Mouse (Mus musculus) embryonic stem cell, embryonic (primary cell): ENCODE measurements around the gene Gstm6.

Source experiments
- CTCF ChIA-PET, 4 experiments: fragments of 300-600 bp in 2 of 4; fragments of 350-600 bp in 2 of 4; sonication (Branson Sonifier 250); formaldehyde crosslinking; loops; one replicate each; lab custom pipeline; 2022; ENCODE audit warnings: inconsistent platforms in 2 of 4; lab: Charles Lee
- POLR2A ChIA-PET, 4 experiments: fragments of 300-600 bp in 2 of 4; fragments of 350-600 bp in 2 of 4; sonication (Branson Sonifier 250); formaldehyde crosslinking; loops; one replicate each; lab custom pipeline; 2022; ENCODE audit warnings: antibody characterized with exemption in 4 of 4, inconsistent platforms in 1 of 4; lab: Charles Lee

Gene Gstm6

DNA sequence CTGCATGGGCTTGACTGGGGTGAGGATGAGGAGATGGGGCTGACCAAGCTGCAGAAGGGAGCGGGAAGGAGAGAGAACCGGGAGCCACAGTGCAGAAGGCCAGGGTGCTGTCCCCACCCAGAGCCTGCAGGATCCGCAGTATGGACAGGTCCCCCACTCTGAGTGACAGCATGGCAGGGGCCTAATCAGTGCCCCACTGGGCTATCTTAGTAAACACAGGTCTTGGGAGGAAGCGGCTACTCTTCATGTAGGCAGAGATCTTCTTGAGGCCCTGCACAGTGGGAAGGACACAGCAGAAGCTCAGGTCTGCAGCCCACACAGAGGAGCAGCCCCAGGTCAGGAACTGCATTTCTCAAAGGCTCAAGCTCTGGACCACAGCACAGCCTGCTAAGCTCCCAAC lies 20.5 kb upstream of the Gstm6 start:
- POLR2A ChIA-PET = interaction anchor here (0.7 to 4.1 kb wide), 32 partner anchors 9 to 481 kb away, joined by 3 to 41 read pairs (median 5); partner anchors contain the start of genes Gstm1 (in 2 of the 4), Gstm2 (in 2 of the 4), Gstm4 (in 2 of the 4) and Gstm6 (in 2 of the 4)
- CTCF ChIA-PET = interaction anchor here (0.6 to 1.8 kb wide), 12 partner anchors 9 to 98 kb away, joined by 3 to 7 read pairs (median 4); partner anchors contain the start of genes Gstm7 (in 2 of the 4) and Gstm6 (in 1 of the 4)

DNA sequence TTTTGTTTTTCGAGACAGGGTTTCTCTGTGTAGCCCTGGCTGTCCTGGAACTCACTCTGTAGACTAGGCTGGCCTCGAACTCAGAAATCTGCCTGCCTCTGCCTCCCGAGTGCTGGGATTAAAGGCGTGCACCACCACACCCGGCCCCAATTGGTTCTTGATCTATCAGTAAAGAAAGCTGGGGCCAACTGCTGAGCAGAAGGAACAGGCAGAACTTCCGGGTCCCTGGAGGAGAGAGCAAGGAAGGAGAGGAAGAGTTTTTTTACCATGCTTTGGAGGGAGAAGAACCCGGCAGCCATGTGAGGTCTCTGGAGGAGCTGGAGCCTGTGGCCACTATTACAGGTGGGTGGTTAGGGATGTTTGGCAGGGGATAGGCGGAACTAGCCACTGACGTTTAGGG lies 11.7 kb upstream of the Gstm6 start:
- ChIA-PET POLR2A (interaction anchor here in 3 of 4 experiments (0.7 to 5.1 kb wide), 40 partner anchors 9 to 1022 kb away, joined by 3 to 41 read pairs (median 4); partner anchors contain the start of genes Gstm1 (in 2 of the 3), Gstm4 (in 2 of the 3), Gstm6 (in 2 of the 3) and Gstm7 (in 2 of the 3)), CTCF (interaction anchor here (0.7 to 3.8 kb wide), 14 partner anchors 8 to 320 kb away, joined by 3 to 18 read pairs (median 4); partner anchors contain the start of genes Gstm6 (in 3 of the 4), Gstm1 (in 2 of the 4) and Gstm4 (in 1 of the 4))

DNA sequence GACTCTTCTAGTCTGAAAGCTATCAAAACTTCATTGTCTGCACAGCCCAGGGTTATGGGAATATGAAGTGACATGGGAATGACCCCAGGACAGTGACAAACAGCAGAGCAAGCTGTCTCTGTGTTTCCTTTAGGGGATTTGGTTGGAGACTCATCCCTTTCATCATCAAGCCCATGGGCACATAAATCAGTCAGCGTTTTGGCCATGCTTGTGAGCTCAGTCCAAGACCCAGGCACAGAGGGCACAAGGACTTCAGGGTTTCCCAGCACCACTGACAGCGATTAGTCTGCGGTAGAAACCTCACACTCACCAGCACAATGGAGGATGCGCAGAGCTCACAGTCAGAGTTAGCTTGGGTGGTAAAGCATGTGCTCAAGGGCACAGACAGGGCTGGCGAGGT lies 10.4 kb upstream of the Gstm6 start:
- CTCF ChIA-PET = interaction anchor here (0.6 to 3.8 kb wide), 21 partner anchors 8 to 816 kb away, joined by 3 to 18 read pairs (median 5); partner anchors contain the start of genes Gstm1 (in 3 of the 4), Gstm6 (in 3 of the 4), Gstm7 (in 2 of the 4) and Gstm4 (in 1 of the 4)

DNA sequence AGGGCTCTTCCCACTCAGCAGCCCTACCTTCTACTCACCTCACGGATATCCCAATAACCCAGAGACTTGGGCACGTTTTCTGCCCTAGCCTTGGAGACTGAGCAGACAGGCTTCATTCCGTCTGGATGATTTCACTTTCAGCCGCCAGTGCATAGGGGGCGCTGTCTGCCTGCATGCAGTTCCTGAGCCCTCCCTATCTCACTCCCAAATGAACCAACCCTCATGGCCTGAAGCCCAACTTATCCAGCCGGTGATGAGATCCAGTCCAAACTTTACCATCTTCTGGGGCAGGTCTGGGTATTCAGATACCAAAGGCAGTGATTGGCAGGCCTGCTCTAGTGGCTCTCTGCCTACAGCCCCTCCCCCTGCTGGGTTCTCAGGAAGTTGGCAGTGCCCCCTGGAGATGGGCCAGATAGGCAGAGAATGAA lies 9.8 kb upstream of the Gstm6 start:
- ChIA-PET POLR2A (interaction anchor here in 3 of 4 experiments (1.0 to 5.1 kb wide), 14 partner anchors 10 to 65 kb away, joined by 3 to 41 read pairs (median 7); partner anchors contain the start of genes Gstm1 (in 3 of the 3), Gstm3 (in 1 of the 3), Gstm6 (in 1 of the 3) and Gstm7 (in 1 of the 3)), CTCF (interaction anchor here (0.6 to 3.8 kb wide), 17 partner anchors 9 to 195 kb away, joined by 3 to 18 read pairs (median 5); partner anchors contain the start of genes Gstm1 (in 3 of the 4), Gstm6 (in 3 of the 4), Gstm4 (in 1 of the 4) and Gstm7 (in 1 of the 4))

More for the DNA sequence above, 10.4 kb upstream of the Gstm6 start:
- POLR2A ChIA-PET = interaction anchor here in 3 of 4 experiments (0.6 to 5.1 kb wide), 18 partner anchors 10 to 430 kb away, joined by 3 to 41 read pairs (median 7); partner anchors contain the start of genes Gstm1 (in 3 of the 3), Gstm3 (in 2 of the 3), Gstm6 (in 2 of the 3) and Gstm7 (in 1 of the 3)

DNA sequence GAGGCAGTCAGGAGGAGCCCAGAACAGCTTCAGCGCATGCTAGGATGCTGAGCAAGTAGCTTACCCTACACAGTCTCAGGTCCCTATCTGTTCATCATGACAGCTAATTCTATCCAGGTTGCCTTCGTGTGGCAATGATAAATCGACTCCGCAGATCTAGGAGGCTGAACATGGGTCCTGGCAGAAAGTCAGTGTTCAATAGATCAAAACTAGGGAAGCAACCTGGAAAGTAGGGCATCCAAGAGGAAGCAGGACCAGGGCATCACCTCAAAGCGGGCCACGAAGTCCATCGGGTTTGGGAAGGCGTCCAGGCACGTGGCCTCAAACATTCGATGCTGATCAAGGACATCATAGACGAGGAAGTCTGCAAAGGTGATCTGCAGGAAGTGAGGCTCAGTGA lies 7.0 kb upstream of the Gstm6 start:
- POLR2A ChIA-PET = interaction anchor here in 2 of 4 experiments (0.6 to 1.4 kb wide), 4 partner anchors 13 to 114 kb away, joined by 3 read pairs; no protein-coding TSS in a partner anchor
- CTCF ChIA-PET = interaction anchor here in 2 of 4 experiments (0.6 to 0.7 kb wide), 2 partner anchors 11 to 98 kb away, joined by 3 read pairs; no protein-coding TSS in a partner anchor

DNA sequence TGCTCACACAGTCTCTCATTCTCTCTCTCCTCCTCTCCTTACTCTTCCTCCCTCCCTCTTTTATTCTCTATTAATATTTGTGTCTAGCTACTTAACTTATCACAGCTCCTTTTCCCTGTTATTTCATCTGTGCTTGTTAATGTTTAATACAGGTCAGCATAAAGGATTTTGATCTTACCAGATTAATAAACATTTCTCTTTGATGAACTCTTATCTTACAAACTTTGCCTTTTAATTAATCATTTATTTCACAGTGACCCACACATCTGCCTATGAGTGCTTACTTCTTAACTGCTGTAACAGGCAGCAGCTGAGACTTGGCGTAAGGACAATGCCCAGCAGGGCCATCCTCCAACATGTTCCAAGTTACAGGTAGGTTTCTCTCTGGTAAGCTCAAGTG lies 5.9 kb upstream of the Gstm6 start:
- ChIA-PET CTCF (interaction anchor here in 2 of 4 experiments (0.6 to 1.3 kb wide), 2 partner anchors 10 to 112 kb away, joined by 3 to 5 read pairs; no protein-coding TSS in a partner anchor), POLR2A (interaction anchor here in 3 of 4 experiments (0.6 to 1.6 kb wide), 5 partner anchors 14 to 199 kb away, joined by 3 to 7 read pairs (median 3); partner anchors contain the start of gene Gstm1 (in 1 of the 3))

DNA sequence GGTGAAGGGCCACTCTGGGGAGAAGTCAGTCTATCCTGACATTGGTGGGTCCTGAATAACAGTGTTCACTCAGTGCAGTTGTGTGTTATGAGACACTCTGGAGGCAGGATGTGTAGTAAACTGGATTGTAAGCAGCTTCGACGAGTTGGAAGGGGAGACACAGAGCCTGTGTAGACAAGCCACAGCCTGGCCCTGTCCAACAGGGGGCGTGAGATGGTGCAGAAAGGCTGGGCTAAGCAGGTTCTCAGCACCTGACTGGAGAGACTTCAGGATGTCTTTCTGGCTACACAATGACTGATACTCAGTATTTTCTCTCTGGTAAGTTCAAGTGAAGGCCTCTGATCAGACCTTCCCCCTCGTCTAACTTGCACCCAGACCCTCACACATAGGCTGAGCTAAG lies 2.2 kb upstream of the Gstm6 start:
- CTCF ChIA-PET = interaction anchor here (0.6 to 3.5 kb wide), 11 partner anchors 8 to 361 kb away, joined by 3 to 21 read pairs (median 4); partner anchors contain the start of genes Gnai3 (in 1 of the 4), Gstm1 (in 1 of the 4), Gstm4 (in 1 of the 4) and Gstm7 (in 1 of the 4)
- POLR2A ChIA-PET = interaction anchor here in 2 of 4 experiments (1.1 to 6.7 kb wide), 6 partner anchors 9 to 99 kb away, joined by 3 to 37 read pairs (median 3); partner anchors contain the start of genes Gstm7 (in 2 of the 2) and Gstm4 (in 1 of the 2)

DNA sequence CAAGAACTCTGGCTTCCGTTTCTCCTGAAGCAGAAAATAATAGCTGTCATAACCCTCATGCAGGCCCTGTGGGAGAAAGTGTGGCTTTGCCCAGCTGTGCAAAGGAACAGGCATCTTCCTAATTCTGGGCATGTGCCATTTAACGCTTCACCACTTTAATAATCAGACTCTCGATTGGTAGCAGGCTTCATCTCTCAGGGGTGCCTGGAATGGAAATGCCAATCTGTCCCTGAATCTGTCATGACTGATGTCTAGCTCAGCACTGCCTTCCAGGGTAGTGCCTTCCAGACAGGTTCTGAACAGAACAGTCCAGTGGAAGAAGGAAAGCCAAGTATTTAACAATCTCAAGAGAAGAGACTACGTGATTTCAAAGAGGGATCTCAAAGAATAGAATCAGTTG lies 2.3 kb downstream of the Gstm6 start:
- CTCF ChIA-PET = interaction anchor here in 1 of 4 experiments (1.7 to 1.8 kb wide), 3 partner anchors 10 to 23 kb away, joined by 3 to 11 read pairs (median 6); partner anchors contain the start of gene Gstm7
- POLR2A ChIA-PET = interaction anchor here in 2 of 4 experiments (0.6 to 6.7 kb wide), 4 partner anchors 9 to 169 kb away, joined by 4 to 37 read pairs (median 10); partner anchors contain the start of genes Gstm7 (in 2 of the 2) and Gstm1 (in 1 of the 2)

DNA sequence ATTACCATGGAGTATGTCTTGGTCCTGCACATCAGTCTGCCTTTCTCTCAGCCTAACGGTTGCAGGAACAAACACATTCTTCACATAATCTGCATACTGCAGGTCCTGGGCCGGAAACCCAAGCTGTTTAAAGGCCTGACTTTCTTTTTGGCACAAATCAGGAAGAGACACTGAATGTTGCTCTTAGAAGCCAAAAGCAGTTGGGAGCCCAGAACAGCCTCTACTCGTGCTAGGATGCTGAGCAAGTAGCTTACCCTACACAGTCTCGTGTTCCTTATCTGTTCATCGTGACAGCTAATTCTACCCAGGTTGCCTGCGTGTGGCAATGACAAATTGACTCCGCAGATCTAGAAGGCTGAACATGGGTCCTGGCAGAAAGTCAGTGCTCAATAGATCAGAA lies 3.0 kb downstream of the Gstm6 start:
- ChIA-PET POLR2A (interaction anchor here in 3 of 4 experiments (0.5 to 6.7 kb wide), 8 partner anchors 9 to 194 kb away, joined by 3 to 37 read pairs (median 8); partner anchors contain the start of genes Gstm7 (in 3 of the 3) and Gstm1 (in 1 of the 3)), CTCF (interaction anchor here in 3 of 4 experiments (0.5 to 1.7 kb wide), 16 partner anchors 9 to 224 kb away, joined by 3 to 11 read pairs (median 3); partner anchors contain the start of genes Gstm7 (in 2 of the 3) and Gstm4 (in 1 of the 3))

DNA sequence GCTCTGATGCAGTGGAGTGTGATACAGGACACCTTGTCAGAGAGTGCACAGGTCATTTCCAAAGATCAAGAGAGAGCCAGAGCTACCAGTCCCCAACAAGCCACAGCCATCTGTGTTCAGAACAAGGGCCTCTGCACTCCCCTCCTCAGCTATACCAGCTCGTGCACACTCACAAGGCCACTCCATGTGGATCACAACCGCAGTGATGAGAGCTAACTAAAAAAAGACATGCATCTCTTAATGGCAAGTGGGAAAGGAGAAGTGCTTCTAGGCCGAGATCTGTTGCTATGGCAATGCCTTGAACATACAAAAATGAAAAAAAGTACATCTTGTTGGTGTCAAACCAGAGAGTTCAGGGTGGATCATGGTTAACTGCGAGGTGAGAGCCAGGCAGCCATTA lies 3.7 kb downstream of the Gstm6 start:
- ChIA-PET CTCF (interaction anchor here in 3 of 4 experiments (0.6 to 1.7 kb wide), 28 partner anchors 8 to 225 kb away, joined by 3 to 11 read pairs (median 3); partner anchors contain the start of genes Gstm4 (in 2 of the 3), Gnai3 (in 1 of the 3), Gstm1 (in 1 of the 3) and Gstm7 (in 1 of the 3)), POLR2A (interaction anchor here in 3 of 4 experiments (0.9 to 2.9 kb wide), 9 partner anchors 8 to 207 kb away, joined by 3 to 14 read pairs (median 4); partner anchors contain the start of genes Gstm7 (in 3 of the 3), Gstm1 (in 1 of the 3) and Gstm4 (in 1 of the 3))

DNA sequence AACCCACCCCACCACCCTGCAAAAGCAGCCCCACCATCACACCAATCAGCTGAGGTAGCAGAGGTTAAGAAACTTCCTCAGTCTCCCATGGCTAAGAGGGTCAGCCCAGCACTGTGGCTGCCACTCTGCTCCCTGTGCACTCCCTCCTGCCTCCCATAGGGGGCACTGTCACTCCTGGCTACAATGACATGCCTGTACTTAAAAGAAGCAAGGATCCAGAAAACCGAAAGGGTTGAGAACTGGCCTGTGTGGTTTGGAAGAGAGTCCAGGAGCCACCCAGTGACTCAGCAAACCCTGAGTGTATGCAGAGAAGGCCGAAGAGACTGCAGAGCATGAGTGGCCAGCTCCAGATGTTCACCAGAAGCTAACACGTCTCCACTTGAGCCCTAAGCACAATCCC lies 4.1 kb downstream of the Gstm6 start:
- ChIA-PET CTCF (interaction anchor here in 3 of 4 experiments (0.6 to 1.7 kb wide), 28 partner anchors 8 to 225 kb away, joined by 3 to 6 read pairs (median 3); partner anchors contain the start of genes Gstm4 (in 2 of the 3), Gnai3 (in 1 of the 3), Gstm1 (in 1 of the 3) and Gstm7 (in 1 of the 3)), POLR2A (interaction anchor here (0.6 to 2.9 kb wide), 9 partner anchors 8 to 207 kb away, joined by 3 to 14 read pairs (median 4); partner anchors contain the start of genes Gstm7 (in 3 of the 4), Gstm1 (in 1 of the 4) and Gstm4 (in 1 of the 4))

DNA sequence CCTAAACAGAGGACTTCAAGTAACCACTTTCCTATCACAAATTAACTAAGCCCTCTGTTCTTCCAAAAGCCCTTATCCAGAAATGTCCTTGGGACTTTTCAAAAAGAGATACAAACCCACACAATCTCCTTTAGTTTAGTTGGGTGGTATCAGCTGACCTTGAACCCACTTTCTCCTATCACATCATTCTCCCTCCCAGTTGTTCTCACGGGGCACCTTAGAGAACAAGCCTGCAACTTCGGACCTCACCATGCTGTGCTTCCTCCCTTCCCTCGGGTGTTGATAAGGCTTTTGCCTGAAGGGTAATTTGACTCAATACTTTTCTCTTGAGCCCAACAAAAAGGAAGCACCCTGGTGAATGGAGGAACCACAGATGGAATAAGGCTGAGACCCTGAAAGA lies 7.7 kb downstream of the Gstm6 start:
- CTCF ChIA-PET = no interaction called here

DNA sequence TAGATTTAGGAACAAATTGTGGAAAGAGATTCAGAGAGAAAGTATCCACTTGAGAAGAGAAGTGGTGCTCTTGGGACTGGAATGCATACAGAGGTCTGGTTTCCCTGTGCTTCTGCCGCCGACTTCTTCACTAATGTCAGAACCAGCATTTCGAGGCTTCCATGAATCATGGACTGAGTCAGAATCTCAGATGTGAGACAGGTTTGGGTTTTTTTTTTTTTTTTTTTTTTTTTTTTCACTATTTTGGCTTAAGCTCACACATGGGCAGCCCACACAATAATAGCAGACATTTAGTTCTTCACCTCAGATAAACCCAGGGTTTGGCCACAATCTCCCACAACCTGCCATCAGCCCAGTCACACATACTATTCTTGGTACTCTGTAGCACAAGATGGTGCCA lies 8.3 kb downstream of the Gstm6 start:
- CTCF ChIA-PET = no interaction called here
- POLR2A ChIA-PET = interaction anchor here in 1 of 4 experiments (0.8 kb wide), 1 partner anchor 135 kb away, joined by 4 read pairs; no protein-coding TSS in a partner anchor

More for the DNA sequence above, 7.7 kb downstream of the Gstm6 start:
- POLR2A ChIA-PET = interaction anchor here in 1 of 4 experiments (0.8 to 1.2 kb wide), 2 partner anchors 10 to 134 kb away, joined by 3 to 4 read pairs; no protein-coding TSS in a partner anchor

DNA sequence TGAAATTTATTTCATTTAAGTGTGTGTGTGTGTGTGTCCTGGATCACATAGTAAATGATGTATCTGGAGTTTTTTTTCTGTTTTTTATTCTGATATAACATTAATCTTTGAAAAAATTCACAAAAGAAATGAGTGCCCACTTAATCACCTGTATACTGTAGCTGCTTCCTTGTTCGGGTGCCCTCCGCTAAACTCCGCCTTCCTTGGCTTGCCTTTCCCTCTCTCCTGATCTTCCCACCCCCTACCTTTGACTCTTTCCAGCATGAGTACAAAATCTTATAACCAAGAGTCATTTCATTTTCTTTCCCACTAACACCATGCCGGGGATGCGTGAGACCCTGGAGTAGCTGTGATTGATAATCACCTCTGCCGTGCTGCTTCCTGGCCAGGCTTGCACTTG lies 11.4 kb downstream of the Gstm6 start:
- ChIA-PET CTCF (interaction anchor here (0.6 to 2.6 kb wide), 31 partner anchors 7 to 908 kb away, joined by 3 to 46 read pairs (median 5); partner anchors contain the start of genes Gstm6 (in 4 of the 4), Gstm1 (in 3 of the 4), Cyb561d1 (in 1 of the 4) and Gstm4 (in 1 of the 4)), POLR2A (interaction anchor here (0.6 to 4.1 kb wide), 58 partner anchors 7 to 659 kb away, joined by 3 to 37 read pairs (median 4); partner anchors contain the start of genes Gnai3 (in 3 of the 4), Gstm2 (in 3 of the 4), Gstm4 (in 3 of the 4) and Gstm6 (in 3 of the 4))

DNA sequence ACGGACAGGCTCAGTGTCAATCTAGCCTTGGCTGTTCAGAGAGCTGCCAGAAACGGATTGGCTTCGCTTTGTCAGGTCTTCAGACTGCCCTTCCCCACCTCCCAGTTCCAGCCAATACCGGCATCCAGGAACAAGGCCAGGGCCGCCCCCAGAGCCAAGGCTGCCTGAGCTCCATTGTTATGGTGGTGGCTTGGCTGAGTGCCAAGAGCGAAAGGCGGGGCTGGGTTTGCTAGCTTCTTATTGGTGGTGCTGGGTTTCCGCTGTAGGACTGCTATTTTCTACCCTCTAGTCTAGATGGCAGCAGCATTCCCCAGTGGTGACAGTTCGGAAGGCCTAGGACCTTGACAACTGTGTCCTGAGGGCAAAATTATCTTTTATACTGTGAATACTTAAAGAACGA lies 11.9 kb downstream of the Gstm6 start, which contains the start of gene Gstm7:
Gene Gstm7, minus strand, starts transcription at position 148 of the 400 bp plus-strand sequence.
- POLR2A ChIA-PET = interaction anchor here (0.5 to 4.1 kb wide), 64 partner anchors 8 to 659 kb away, joined by 3 to 37 read pairs (median 4); partner anchors contain the start of genes Gnai3 (in 3 of the 4), Gstm1 (in 3 of the 4), Gstm2 (in 3 of the 4) and Gstm4 (in 3 of the 4)
- CTCF ChIA-PET = interaction anchor here (0.5 to 2.6 kb wide), 43 partner anchors 8 to 908 kb away, joined by 3 to 46 read pairs (median 5); partner anchors contain the start of genes Gstm6 (in 4 of the 4), Gstm1 (in 3 of the 4), Ahcyl1 (in 1 of the 4) and Cyb561d1 (in 1 of the 4)

DNA sequence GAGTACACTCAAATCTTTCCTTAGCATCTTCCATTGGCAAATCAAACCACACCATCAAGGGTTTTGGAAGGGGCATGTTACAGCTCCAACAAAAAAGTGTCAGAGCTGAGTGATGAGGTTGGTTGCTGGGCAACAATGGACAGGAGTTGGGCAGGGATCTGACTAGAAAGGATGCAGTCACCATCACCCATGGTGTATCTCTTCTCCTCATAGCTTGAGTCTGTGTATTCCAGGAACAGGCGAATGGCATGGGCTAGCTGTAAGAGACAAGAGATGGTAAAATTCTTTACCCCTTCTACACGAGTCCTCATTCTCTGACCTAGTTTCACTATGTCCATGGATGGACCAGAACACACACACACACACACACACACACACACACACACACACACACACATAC lies 12.4 kb downstream of the Gstm6 start:
- ChIA-PET CTCF (interaction anchor here (0.5 to 2.6 kb wide), 40 partner anchors 8 to 909 kb away, joined by 3 to 46 read pairs (median 5); partner anchors contain the start of genes Gstm6 (in 4 of the 4), Gstm1 (in 3 of the 4), Ahcyl1 (in 1 of the 4) and Cyb561d1 (in 1 of the 4)), POLR2A (interaction anchor here (0.5 to 4.1 kb wide), 62 partner anchors 8 to 660 kb away, joined by 3 to 37 read pairs (median 4); partner anchors contain the start of genes Gnai3 (in 3 of the 4), Gstm1 (in 3 of the 4), Gstm2 (in 3 of the 4) and Gstm4 (in 3 of the 4))
